Mouse (Mus musculus): ENCODE measurements at regions not wholly inside any gene's neighbourhood (a gene's known extent, or its start where the extent isn't known, plus 50 kb on each side); places are given as distances from the start of the nearest gene placed in this dataset.

DNA sequence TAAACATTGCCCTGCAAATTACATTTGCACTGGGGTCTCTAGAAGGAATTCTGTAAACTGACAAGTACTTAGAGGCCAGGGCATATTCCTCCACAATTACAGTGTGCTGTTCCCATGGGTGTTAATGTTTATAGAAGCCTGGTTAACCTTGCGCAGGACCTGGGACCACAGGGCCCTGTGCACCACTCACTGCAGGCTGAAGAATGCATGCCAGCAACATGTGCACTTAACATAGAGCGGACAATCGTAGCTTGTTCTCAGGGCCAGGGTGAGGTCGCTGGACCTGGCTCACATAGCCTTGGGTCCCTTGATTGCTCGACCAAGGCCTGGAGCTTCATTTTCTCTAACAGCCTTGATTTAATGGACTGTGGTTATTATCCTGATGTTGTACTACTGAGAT lies 168.8 kb downstream of the Hs3st3b1 start:
- ATAC-seq (ENCODE audit: extremely low read depth, insufficient number of reproducible peaks, low FRiP score, poor library complexity, severe bottlenecking) (no peak), DNase-seq (ENCODE audit: low spot score) (no peak)
- H3K36me3 ChIP-seq (replicated peaks), result no peaks in the 10 kb centered on the region
- no peak overlapping the region for H3K4me3 ChIP-seq (ENCODE audit: low read depth, low read length)
- no peaks in the 10 kb centered on the region for H3K4me1 ChIP-seq (ENCODE audit: insufficient read depth, low read depth, low read length)
- TF ChIP-seq CTCF (IDR thresholded peaks at IDR 0.05; ENCODE audit: low read depth, low read length) (no peak), GATA2 (IDR thresholded peaks at IDR 0.05; ENCODE audit: borderline replicate concordance, low read depth, low read length) (no peak), POLR2AphosphoS5 (IDR thresholded peaks at IDR 0.05; ENCODE audit: insufficient replicate concordance, low read depth, low read length) (no peak), GATA1 (IDR thresholded peaks at IDR 0.05; ENCODE audit: borderline replicate concordance, low read length) (no peak), TAL1 (conservative IDR thresholded peaks at IDR 0.05; ENCODE audit: low read depth, low read length) (no peak)
- no peaks in the 10 kb centered on the region for H3K27me3 ChIP-seq (ENCODE audit: insufficient read depth, low read length)
- peaks cover 20% of the 10 kb centered on the region for H3K9me3 ChIP-seq (replicated peaks)

DNA sequence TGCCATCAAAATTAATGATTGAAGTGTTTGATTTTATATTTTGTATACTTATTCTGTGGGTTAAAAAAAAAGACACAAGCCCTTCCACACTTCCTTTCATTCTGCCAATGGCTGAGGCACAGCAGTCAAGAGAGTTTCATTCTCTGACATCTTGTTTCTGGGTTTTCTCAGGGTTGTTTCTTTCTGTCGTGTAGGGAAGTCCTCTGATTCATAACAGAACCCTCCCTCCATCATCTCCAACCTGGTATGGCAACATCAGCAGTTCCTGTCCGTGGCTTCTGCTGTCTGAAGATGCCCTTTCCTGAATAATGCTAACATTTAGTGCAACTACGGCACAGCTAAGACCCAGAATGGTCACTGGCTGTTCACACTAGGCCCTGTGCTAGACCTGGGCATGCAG lies 167.3 kb downstream of the Hs3st3b1 start:
- TF ChIP-seq POLR2AphosphoS5 (IDR thresholded peaks at IDR 0.05; ENCODE audit: insufficient replicate concordance, low read depth, low read length) (no peak), GATA1 (IDR thresholded peaks at IDR 0.05; ENCODE audit: borderline replicate concordance, low read length) (no peak)
- no peak for DNase-seq (ENCODE audit: low spot score)

DNA sequence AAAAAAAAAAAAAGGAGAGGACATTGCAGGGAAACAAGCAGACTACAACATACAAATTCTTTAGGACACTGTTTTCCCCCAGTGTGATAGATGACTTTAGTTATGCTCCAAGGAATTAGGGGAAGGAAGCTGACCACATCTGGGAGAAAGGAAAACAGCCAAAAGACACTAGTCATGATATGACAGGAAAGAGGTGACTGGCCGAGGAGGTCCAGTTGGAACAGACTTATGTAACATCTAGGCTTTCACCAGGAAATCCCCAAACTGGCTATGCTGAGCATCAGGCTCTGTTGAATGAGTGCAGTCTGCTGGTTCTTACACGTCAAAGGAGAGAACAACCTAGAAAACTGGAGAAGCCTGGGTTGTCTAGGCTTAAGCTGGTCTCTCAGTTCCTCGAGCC lies 163.8 kb downstream of the Hs3st3b1 start:
- Histone ChIP-seq H3K27me3 (ENCODE audit: insufficient read depth, low read length) (no peaks in the 10 kb centered on the region), H3K4me1 (ENCODE audit: insufficient read depth, low read depth, low read length) (no peaks in the 10 kb centered on the region), H3K36me3 (replicated peaks) (no peaks in the 10 kb centered on the region), H3K9me3 (replicated peaks) (peaks cover 5% of the 10 kb centered on the region), H3K4me3 (ENCODE audit: low read depth, low read length) (no peak overlapping the region)
- DNase-seq (ENCODE audit: low spot score), result no peak
- no peak for ATAC-seq (ENCODE audit: extremely low read depth, insufficient number of reproducible peaks, low FRiP score, poor library complexity, severe bottlenecking)
- TF ChIP-seq POLR2AphosphoS5 (IDR thresholded peaks at IDR 0.05; ENCODE audit: insufficient replicate concordance, low read depth, low read length) (no peak), GATA2 (IDR thresholded peaks at IDR 0.05; ENCODE audit: borderline replicate concordance, low read depth, low read length) (no peak), TAL1 (conservative IDR thresholded peaks at IDR 0.05; ENCODE audit: low read depth, low read length) (no peak), CTCF (IDR thresholded peaks at IDR 0.05; ENCODE audit: low read depth, low read length) (no peak), GATA1 (IDR thresholded peaks at IDR 0.05; ENCODE audit: borderline replicate concordance, low read length) (no peak)

More for the DNA sequence above, 167.3 kb downstream of the Hs3st3b1 start:
- Histone ChIP-seq H3K36me3 (replicated peaks) (no peaks in the 10 kb centered on the region), H3K4me1 (ENCODE audit: insufficient read depth, low read depth, low read length) (no peaks in the 10 kb centered on the region), H3K4me3 (ENCODE audit: low read depth, low read length) (no peak overlapping the region), H3K27me3 (ENCODE audit: insufficient read depth, low read length) (no peaks in the 10 kb centered on the region), H3K9me3 (replicated peaks) (peaks cover 19% of the 10 kb centered on the region)
- ATAC-seq (ENCODE audit: extremely low read depth, insufficient number of reproducible peaks, low FRiP score, poor library complexity, severe bottlenecking), result no peak

DNA sequence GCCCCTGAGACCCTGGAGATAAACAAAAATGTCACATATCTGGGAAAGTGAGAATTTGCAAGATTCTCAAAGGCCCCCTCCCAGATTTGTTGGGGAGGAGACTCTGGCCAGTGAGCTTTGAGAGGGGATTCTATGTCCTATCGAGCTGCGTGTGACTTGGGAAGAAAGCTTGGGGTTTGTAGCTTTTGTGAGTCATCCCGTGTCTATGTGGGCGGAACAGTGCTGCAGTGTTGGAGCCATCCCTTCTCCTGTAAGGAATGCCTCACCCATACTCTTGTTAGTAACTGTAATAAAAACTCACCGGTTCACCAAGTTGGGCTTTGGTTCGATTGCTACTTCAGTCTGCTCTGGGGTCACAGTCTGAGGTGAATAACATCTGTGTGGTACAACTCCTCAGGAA lies 160.5 kb downstream of the Hs3st3b1 start:
- no peak overlapping the region for H3K4me3 ChIP-seq (ENCODE audit: low read depth, low read length)
- no peak for ATAC-seq (ENCODE audit: extremely low read depth, insufficient number of reproducible peaks, low FRiP score, poor library complexity, severe bottlenecking)

DNA sequence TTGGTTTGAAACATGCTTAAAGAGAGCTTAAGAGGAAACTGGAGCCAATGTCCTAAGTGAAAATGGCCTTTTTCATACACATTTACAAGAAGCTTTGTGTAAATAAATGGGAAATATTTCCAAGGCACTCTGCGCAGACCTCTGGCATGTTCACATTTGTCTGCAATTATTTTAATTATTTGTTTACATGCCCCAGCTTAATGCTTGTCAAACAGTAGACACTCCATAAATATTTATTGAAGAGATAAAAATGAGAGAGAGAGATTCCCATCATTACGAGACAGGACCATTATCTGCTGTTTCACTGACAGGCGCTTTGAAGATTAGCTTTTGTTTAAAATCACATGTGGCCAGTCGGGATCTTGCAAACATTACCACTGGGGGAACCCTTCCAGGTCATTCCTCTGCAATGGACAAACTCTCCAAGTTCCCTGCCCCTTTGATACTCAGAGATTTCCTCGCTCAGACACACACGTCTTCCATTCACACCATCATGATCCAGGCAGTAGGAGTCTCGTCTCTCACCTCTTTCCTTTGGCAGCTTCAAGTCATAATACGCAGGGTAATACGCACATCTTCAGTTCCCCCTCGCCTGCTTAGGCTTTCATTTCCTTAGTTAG lies 154.3 kb downstream of the Hs3st3b1 start:
- DNase-seq (ENCODE audit: low spot score) (no peak), ATAC-seq (ENCODE audit: extremely low read depth, insufficient number of reproducible peaks, low FRiP score, poor library complexity, severe bottlenecking) (no peak)
- H3K4me3 ChIP-seq (ENCODE audit: low read depth, low read length), result no peak overlapping the region
- no peaks in the 10 kb centered on the region for H3K4me1 ChIP-seq (ENCODE audit: insufficient read depth, low read depth, low read length)
- no peaks in the 10 kb centered on the region for H3K27me3 ChIP-seq (ENCODE audit: insufficient read depth, low read length)
- no peak for TF ChIP-seq TAL1 (conservative IDR thresholded peaks at IDR 0.05; ENCODE audit: low read depth, low read length)
- TF ChIP-seq POLR2AphosphoS5 (IDR thresholded peaks at IDR 0.05; ENCODE audit: insufficient replicate concordance, low read depth, low read length), result no peak
- no peak for TF ChIP-seq GATA2 (IDR thresholded peaks at IDR 0.05; ENCODE audit: borderline replicate concordance, low read depth, low read length)
- no peak for TF ChIP-seq GATA1 (IDR thresholded peaks at IDR 0.05; ENCODE audit: borderline replicate concordance, low read length)
- no peak for TF ChIP-seq CTCF (IDR thresholded peaks at IDR 0.05; ENCODE audit: low read depth, low read length)
- no peaks in the 10 kb centered on the region for H3K36me3 ChIP-seq (replicated peaks)
- H3K9me3 ChIP-seq (replicated peaks), result no peaks in the 10 kb centered on the region

More for the DNA sequence above, 160.5 kb downstream of the Hs3st3b1 start:
- Histone ChIP-seq H3K27me3 (ENCODE audit: insufficient read depth, low read length) (no peaks in the 10 kb centered on the region), H3K4me1 (ENCODE audit: insufficient read depth, low read depth, low read length) (no peaks in the 10 kb centered on the region), H3K36me3 (replicated peaks) (no peaks in the 10 kb centered on the region), H3K9me3 (replicated peaks) (no peaks in the 10 kb centered on the region; the same call in 1 of the 2 replicates)
- no peak for DNase-seq (ENCODE audit: low spot score)
- no peak for TF ChIP-seq TAL1 (conservative IDR thresholded peaks at IDR 0.05; ENCODE audit: low read depth, low read length)
- no peak for TF ChIP-seq POLR2AphosphoS5 (IDR thresholded peaks at IDR 0.05; ENCODE audit: insufficient replicate concordance, low read depth, low read length)
- no peak for TF ChIP-seq GATA1 (IDR thresholded peaks at IDR 0.05; ENCODE audit: borderline replicate concordance, low read length)
- no peak for TF ChIP-seq GATA2 (IDR thresholded peaks at IDR 0.05; ENCODE audit: borderline replicate concordance, low read depth, low read length)
- TF ChIP-seq CTCF (IDR thresholded peaks at IDR 0.05; ENCODE audit: low read depth, low read length), result no peak

DNA sequence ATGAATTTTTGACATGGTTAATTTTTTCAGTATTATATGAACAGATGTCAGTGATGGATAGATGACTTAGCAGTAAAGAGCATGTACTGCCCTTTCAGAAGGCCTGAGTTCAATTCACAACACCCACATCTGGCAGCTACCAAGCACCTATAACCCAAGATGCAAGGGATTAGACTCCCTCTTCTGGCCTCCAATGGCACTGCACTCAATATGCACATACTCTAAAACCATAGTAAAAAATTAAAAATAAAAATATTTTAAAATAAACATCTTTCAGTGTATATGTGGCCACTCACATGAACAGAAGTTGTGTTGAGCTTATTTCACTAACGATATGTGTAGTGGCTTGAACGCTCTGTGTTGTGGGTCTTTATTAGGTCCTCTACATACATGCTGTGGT lies 152.4 kb downstream of the Hs3st3b1 start:
- ATAC-seq (ENCODE audit: extremely low read depth, insufficient number of reproducible peaks, low FRiP score, poor library complexity, severe bottlenecking), result no peak

More for the DNA sequence above, 152.4 kb downstream of the Hs3st3b1 start:
- no peaks in the 10 kb centered on the region for H3K27me3 ChIP-seq (ENCODE audit: insufficient read depth, low read length)
- DNase-seq (ENCODE audit: low spot score), result no peak
- no peak for TF ChIP-seq POLR2AphosphoS5 (IDR thresholded peaks at IDR 0.05; ENCODE audit: insufficient replicate concordance, low read depth, low read length)
- TF ChIP-seq GATA2 (IDR thresholded peaks at IDR 0.05; ENCODE audit: borderline replicate concordance, low read depth, low read length), result no peak
- TF ChIP-seq GATA1 (IDR thresholded peaks at IDR 0.05; ENCODE audit: borderline replicate concordance, low read length), result no peak
- TF ChIP-seq CTCF (IDR thresholded peaks at IDR 0.05; ENCODE audit: low read depth, low read length), result no peak
- no peak for TF ChIP-seq TAL1 (conservative IDR thresholded peaks at IDR 0.05; ENCODE audit: low read depth, low read length)
- no peak overlapping the region for H3K4me3 ChIP-seq (ENCODE audit: low read depth, low read length)
- H3K9me3 ChIP-seq (replicated peaks), result peaks cover 4% of the 10 kb centered on the region; the same call in 1 of the 2 replicates
- H3K4me1 ChIP-seq (ENCODE audit: insufficient read depth, low read depth, low read length), result no peaks in the 10 kb centered on the region
- H3K36me3 ChIP-seq (replicated peaks), result no peaks in the 10 kb centered on the region

Data from G1E (cell line).